Mouse (Mus musculus) forebrain, embryonic 14.5 days (tissue): ENCODE measurements around the gene 4930447C04Rik. TPM values are rescaled to one million over a fixed set of nuclear protein-coding genes. Genes with fewer than 3 reads are reported as not detected.
A peak's percentile ranks its signal among the peaks of the same experiment; 100 is the strongest.

ENCODE experiments used
- ATAC-seq: fragments of 200-750 bp; cut with Nextera tagmentation; 2 replicates; pipeline ENCODE4 v1.8.0; 2017; ENCODE audit warnings: mild to moderate bottlenecking, moderate library complexity
- DNase-seq: peaks from one replicate; pipeline ENCODE4 v3.0.0-alpha.2; 2015; ENCODE audit warnings: low spot score
- H3K27ac ChIP-seq: fragments of 300-500 bp; sonication (generic); 2 replicates; pipeline ENCODE4 v1.5.1; 2014; ENCODE audit warnings: low read depth, mild to moderate bottlenecking, control low read depth, low read length, moderate library complexity
- H3K27me3 ChIP-seq: fragments of 300-500 bp; sonication (generic); replicated peaks from 2 replicates; pipeline ENCODE4 v1.6.1; 2014; ENCODE audit warnings: low read length, control low read depth, mixed read lengths; ENCODE audit not compliant: control insufficient read depth, insufficient read depth
- H3K36me3 ChIP-seq: fragments of 300-500 bp; sonication (generic); 2 replicates; pipeline ENCODE4 v1.6.1; 2014; ENCODE audit warnings: low read length, control low read depth; ENCODE audit not compliant: control insufficient read depth, insufficient read depth
- H3K4me1 ChIP-seq: fragments of 300-500 bp; sonication (generic); 2 replicates; pipeline ENCODE4 v1.6.1; 2014; ENCODE audit warnings: antibody characterized with exemption, low read length, control low read depth; ENCODE audit not compliant: control insufficient read depth, insufficient read depth
- H3K4me2 ChIP-seq: fragments of 300-500 bp; sonication (generic); 2 replicates; pipeline ENCODE4 v1.6.1; 2014; ENCODE audit warnings: mild to moderate bottlenecking, control low read depth, low read length
- H3K4me3 ChIP-seq: fragments of 300-500 bp; sonication (generic); 2 replicates; pipeline ENCODE4 v1.5.1; 2014; ENCODE audit warnings: low read depth, low read length, control low read depth
- H3K9ac ChIP-seq: fragments of 300-500 bp; sonication (generic); 2 replicates; pipeline ENCODE4 v1.6.1; 2014; ENCODE audit warnings: mild to moderate bottlenecking, low read length, control low read depth, moderate library complexity
- H3K9me3 ChIP-seq: fragments of 300-500 bp; sonication (generic); replicated peaks from 2 replicates; pipeline ENCODE4 v1.6.1; 2016; ENCODE audit warnings: low read length, control low read depth, mixed read lengths; ENCODE audit not compliant: control insufficient read depth
- WGBS: fragments of 180-500 bp; shearing (Covaris S2); extraction: QIAGEN DNeasy Blood & Tissue Kit; methylation state at CpG from one replicate; pipeline ENCODE4 v1.1.7; 2014; 5-methylcytosine and 5-hydroxymethylcytosine counted together
- polyA plus RNA-seq: library from polyadenylated mRNA; unstranded; fragments of >200 nt; fragmentation: Nextera tagmentation; extraction: Ambion mirVana; gene quantifications from 2 replicates; pipeline ENCODE4 v1.2.1, GENCODE M21; 2014

The 4930447C04Rik gene
- polyA plus RNA-seq, 1 experiment from 2014 or later: 1.3 TPM

- H3K27me3 ChIP-seq: peaks cover 84% of the 10 kb centered on the region
- DNase-seq (no peak), ATAC-seq (no peak)
- no peak overlapping the region for H3K27ac ChIP-seq
- H3K36me3 ChIP-seq: no peaks in the 10 kb centered on the region
- no peak overlapping the region for H3K4me2 ChIP-seq
- no peak overlapping the region for H3K4me3 ChIP-seq
- H3K4me1 ChIP-seq: no peaks in the 10 kb centered on the region
- no peak overlapping the region for H3K9ac ChIP-seq
- H3K9me3 ChIP-seq: no peaks in the 10 kb centered on the region
- WGBS: 12% methylated on average over 13 of the region's 13 CpGs
Observed at GRCm38 (mm10) chr12:72853406-72854076, 87.0 kb downstream of the 4930447C04Rik start.

DNA sequence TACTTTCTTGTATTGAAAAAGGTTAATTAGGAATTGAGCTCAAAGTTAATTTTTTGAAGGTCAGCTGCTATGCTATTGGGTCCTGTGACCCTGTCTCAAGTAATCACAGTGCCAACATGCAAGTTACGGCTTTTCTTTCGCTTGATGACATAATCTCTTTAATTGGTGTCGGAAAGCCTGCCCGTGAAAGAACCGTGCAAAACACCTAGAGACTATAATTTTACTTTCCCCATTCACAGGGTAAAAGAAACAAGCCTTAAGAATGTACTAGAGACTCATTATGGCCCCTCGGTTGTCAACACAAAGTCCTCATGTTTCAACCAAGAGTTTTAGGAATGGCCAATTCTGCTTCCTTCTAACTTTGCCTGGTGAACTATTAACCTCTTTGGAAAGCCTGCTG, 88.3 kb downstream of the 4930447C04Rik start:
- WGBS: 9% methylated on average over 6 of the region's 6 CpGs
- DNase-seq: no peak
- no peak overlapping the region for H3K4me3 ChIP-seq
- H3K4me2 ChIP-seq: no peak overlapping the region
- no peak overlapping the region for H3K9ac ChIP-seq
- no peaks in the 10 kb centered on the region for H3K36me3 ChIP-seq
- peaks cover 92% of the 10 kb centered on the region for H3K27me3 ChIP-seq
- no peaks in the 10 kb centered on the region for H3K4me1 ChIP-seq
- ATAC-seq: no peak
- no peaks in the 10 kb centered on the region for H3K9me3 ChIP-seq
- no peak overlapping the region for H3K27ac ChIP-seq

- no peaks in the 10 kb centered on the region for H3K4me1 ChIP-seq
- no peak overlapping the region for H3K4me3 ChIP-seq
- H3K9me3 ChIP-seq: no peaks in the 10 kb centered on the region
- DNase-seq (no peak), ATAC-seq (no peak)
- 45% methylated on average over 9 of the region's 9 CpGs for WGBS
- H3K4me2 ChIP-seq: no peak overlapping the region
- H3K9ac ChIP-seq: no peak overlapping the region
- no peaks in the 10 kb centered on the region for H3K36me3 ChIP-seq
- H3K27ac ChIP-seq: no peak overlapping the region
- peaks cover 89% of the 10 kb centered on the region for H3K27me3 ChIP-seq
Observed at GRCm38 (mm10) chr12:72850146-72850545, 90.4 kb downstream of the 4930447C04Rik start.

DNA sequence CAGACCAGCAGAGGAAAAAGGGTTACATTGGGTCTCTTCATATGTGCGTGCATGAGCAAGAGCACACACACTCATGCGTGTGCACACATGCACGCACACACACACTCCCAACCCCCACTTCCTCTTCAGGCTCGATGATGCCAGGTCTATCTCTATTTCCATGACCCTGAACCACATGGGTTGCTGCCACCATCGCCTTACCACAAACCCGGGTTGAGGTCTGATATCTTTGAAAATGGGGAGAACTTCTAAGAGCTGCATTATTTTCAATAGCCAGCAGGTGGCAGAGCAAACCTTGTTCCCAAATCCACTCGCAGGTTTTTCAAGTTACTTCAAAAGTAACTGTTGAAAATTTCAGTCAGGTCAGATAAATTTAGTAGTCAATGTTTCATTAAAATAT, 92.8 kb downstream of the 4930447C04Rik start:
- WGBS: 22% methylated on average over 7 of the region's 7 CpGs
- H3K36me3 ChIP-seq: no peaks in the 10 kb centered on the region
- H3K4me2 ChIP-seq: no peak overlapping the region
- DNase-seq (peak; percentile 75), ATAC-seq (no peak)
- peaks cover 75% of the 10 kb centered on the region for H3K27me3 ChIP-seq
- no peaks in the 10 kb centered on the region for H3K9me3 ChIP-seq
- H3K27ac ChIP-seq: no peak overlapping the region
- H3K4me3 ChIP-seq: no peak overlapping the region
- no peak overlapping the region for H3K9ac ChIP-seq
- H3K4me1 ChIP-seq: no peaks in the 10 kb centered on the region

- no peak for DNase-seq
- no peaks in the 10 kb centered on the region for H3K4me1 ChIP-seq
- no peak overlapping the region for H3K4me3 ChIP-seq
- H3K27ac ChIP-seq: no peak overlapping the region
- peaks cover 62% of the 10 kb centered on the region for H3K27me3 ChIP-seq
- no peaks in the 10 kb centered on the region for H3K9me3 ChIP-seq
- H3K4me2 ChIP-seq: no peak overlapping the region
- no peak for ATAC-seq
- WGBS: 7% methylated on average over 10 of the region's 10 CpGs
- H3K36me3 ChIP-seq: no peaks in the 10 kb centered on the region
- H3K9ac ChIP-seq: no peak overlapping the region
Observed at GRCm38 (mm10) chr12:72845946-72846345, 94.6 kb downstream of the 4930447C04Rik start.

DNA sequence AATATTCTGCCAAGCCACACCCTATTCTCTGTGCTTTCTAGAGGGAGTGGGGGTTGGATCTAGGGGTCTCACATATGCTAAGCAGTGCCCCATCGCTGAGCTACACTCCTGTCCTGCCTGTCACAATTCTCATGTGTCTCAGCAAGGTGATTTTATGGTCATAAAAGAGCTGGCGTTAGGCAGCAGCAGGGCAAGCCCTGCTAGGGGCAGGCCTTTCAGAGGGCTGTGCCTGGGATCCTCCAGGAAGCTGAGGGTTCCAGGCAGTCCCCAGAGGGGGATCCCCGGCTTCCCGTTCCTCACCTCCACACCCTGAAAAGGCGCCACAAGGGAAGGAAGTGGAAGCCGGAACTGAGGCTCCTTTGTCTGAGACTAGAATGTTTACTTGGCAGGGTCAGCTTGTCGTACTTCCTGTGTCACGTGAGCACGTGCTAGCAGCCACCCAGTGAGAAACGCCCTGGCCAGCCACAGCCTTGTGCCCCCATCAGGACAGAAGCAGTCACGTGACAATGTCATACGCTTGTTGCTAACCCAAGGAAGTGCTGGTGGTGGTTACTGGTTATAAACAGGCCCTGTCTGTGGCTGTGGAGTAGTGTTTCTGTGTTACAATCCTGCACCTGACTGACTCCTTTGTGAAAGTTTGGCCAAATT, 96.5 kb downstream of the 4930447C04Rik start:
- Histone ChIP-seq H3K4me2 (peak overlapping the region; percentile 27), H3K36me3 (no peaks in the 10 kb centered on the region), H3K27ac (no peak overlapping the region), H3K4me1 (no peaks in the 10 kb centered on the region), H3K4me3 (no peak overlapping the region), H3K9ac (no peak overlapping the region), H3K9me3 (no peaks in the 10 kb centered on the region), H3K27me3 (peaks cover 43% of the 10 kb centered on the region)
- DNase-seq (peak; percentile 56), ATAC-seq (peak; percentile 63)
- WGBS: 26% methylated on average over 12 of the region's 12 CpGs

DNA sequence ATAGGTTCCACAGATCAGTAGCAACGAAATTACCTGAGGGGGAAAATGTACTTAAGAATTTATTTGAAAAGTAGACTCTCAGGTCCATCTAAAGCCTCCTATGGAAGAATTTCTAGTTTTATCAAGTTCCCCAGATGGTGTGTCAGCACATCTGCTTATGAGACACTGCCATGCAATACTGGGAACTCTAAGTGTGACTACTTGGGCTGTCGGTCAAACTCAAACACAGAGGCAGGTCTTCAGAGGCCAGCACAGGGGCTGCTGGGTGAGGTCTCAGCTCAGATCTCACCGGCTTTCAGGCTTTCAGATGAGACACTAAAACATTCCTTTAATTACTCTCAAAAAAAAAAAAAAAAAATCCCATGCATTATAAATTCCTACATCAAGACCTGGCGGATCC, 97.0 kb downstream of the 4930447C04Rik start:
- Histone ChIP-seq H3K4me3 (no peak overlapping the region), H3K27me3 (peaks cover 39% of the 10 kb centered on the region), H3K4me1 (no peaks in the 10 kb centered on the region), H3K9ac (no peak overlapping the region), H3K4me2 (no peak overlapping the region), H3K27ac (no peak overlapping the region), H3K36me3 (no peaks in the 10 kb centered on the region), H3K9me3 (no peaks in the 10 kb centered on the region)
- ATAC-seq (no peak), DNase-seq (no peak)
- WGBS: 88% methylated on average over 4 of the region's 4 CpGs

DNA sequence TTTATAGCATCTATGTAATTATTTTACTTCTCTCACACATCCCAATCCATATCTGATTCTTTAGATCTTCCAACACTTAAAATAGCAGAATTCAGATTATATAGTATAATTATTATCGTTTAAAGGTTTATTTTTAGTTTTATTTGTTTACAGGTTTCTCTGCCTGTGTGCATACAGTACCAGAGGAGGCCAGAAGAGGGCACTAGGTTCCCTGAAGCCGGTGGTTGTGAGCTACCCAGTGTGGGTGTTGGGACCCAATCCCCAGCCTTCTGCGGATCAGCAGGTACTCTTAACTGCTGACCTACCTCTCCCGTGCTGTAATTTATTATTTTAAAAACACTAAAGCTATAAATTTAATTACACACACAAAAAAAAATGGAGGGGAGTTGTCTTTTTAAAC, 97.4 kb downstream of the 4930447C04Rik start:
- DNase-seq (no peak), ATAC-seq (no peak)
- no peak overlapping the region for H3K27ac ChIP-seq
- H3K36me3 ChIP-seq: no peaks in the 10 kb centered on the region
- H3K9ac ChIP-seq: no peak overlapping the region
- no peaks in the 10 kb centered on the region for H3K4me1 ChIP-seq
- no peak overlapping the region for H3K4me2 ChIP-seq
- peaks cover 35% of the 10 kb centered on the region for H3K27me3 ChIP-seq
- H3K9me3 ChIP-seq: no peaks in the 10 kb centered on the region
- WGBS: 93% methylated on average over 4 of the region's 4 CpGs
- H3K4me3 ChIP-seq: no peak overlapping the region

GRCm38 (mm10) chr12:72841500-72841899, 99.1 kb downstream of the 4930447C04Rik start:
- H3K9me3 ChIP-seq: no peaks in the 10 kb centered on the region
- H3K27ac ChIP-seq: no peak overlapping the region
- ATAC-seq (no peak), DNase-seq (no peak)
- no peaks in the 10 kb centered on the region for H3K36me3 ChIP-seq
- no peak overlapping the region for H3K4me2 ChIP-seq
- no peaks in the 10 kb centered on the region for H3K4me1 ChIP-seq
- H3K27me3 ChIP-seq: peaks cover 20% of the 10 kb centered on the region
- H3K9ac ChIP-seq: no peak overlapping the region
- 86% methylated on average over 1 of the region's 1 CpGs for WGBS
- no peak overlapping the region for H3K4me3 ChIP-seq
